Mouse (Mus musculus) limb, embryonic 10.5 days (tissue): ENCODE measurements around the gene Sla2. TPM values are rescaled to one million over a fixed set of nuclear protein-coding genes. Genes with fewer than 3 reads are reported as not detected.
"Not testable (repeated sequence)": the region's sequence is repeated elsewhere in the genome, so short reads cannot be mapped to it uniquely, and the experiment has no call there.

ENCODE experiments used
- DNase-seq: peaks from one replicate; pipeline ENCODE4 v3.0.0-alpha.2; 2017; ENCODE audit warnings: low spot score
- H3K27ac ChIP-seq: fragments of 300-500 bp; sonication (generic); 2 replicates; pipeline ENCODE4 v1.5.1; 2016; ENCODE audit warnings: mild to moderate bottlenecking
- H3K27me3 ChIP-seq: fragments of 300-500 bp; sonication (generic); 2 replicates; pipeline ENCODE4 v1.6.1; 2016; ENCODE audit warnings: low read depth, mild to moderate bottlenecking; ENCODE audit not compliant: poor library complexity, severe bottlenecking
- H3K36me3 ChIP-seq: fragments of 300-500 bp; sonication (generic); 2 replicates; pipeline ENCODE4 v1.6.1; 2016; ENCODE audit warnings: mild to moderate bottlenecking, moderate library complexity
- H3K4me1 ChIP-seq: fragments of 300-500 bp; sonication (generic); 2 replicates; pipeline ENCODE4 v1.6.1; 2016
- H3K4me3 ChIP-seq: fragments of 300-500 bp; sonication (generic); 2 replicates; pipeline ENCODE4 v1.5.1; 2016; ENCODE audit warnings: mild to moderate bottlenecking, moderate library complexity
- H3K9me3 ChIP-seq: fragments of 300-500 bp; sonication (generic); replicated peaks from 2 replicates; pipeline ENCODE4 v1.6.1; 2016; ENCODE audit warnings: mild to moderate bottlenecking
- WGBS: fragments of 180-500 bp; shearing (Covaris S2); methylation state at CpG from one replicate; pipeline ENCODE4 v1.1.7; 2016; 5-methylcytosine and 5-hydroxymethylcytosine counted together
- polyA plus RNA-seq: library from polyadenylated mRNA; unstranded; fragments of >200 nt; fragmentation: Nextera tagmentation; extraction: Ambion mirVana; gene quantifications from 2 replicates; pipeline ENCODE4 v1.2.1, GENCODE M21; 2016

Gene Sla2
- polyA plus RNA-seq, 1 experiment from 2014 or later, result 0.45 TPM

- no peak for DNase-seq
Measured at GRCm38 (mm10) chr2:156857385-156857791, 29.6 kb downstream of the Sla2 start.

DNA sequence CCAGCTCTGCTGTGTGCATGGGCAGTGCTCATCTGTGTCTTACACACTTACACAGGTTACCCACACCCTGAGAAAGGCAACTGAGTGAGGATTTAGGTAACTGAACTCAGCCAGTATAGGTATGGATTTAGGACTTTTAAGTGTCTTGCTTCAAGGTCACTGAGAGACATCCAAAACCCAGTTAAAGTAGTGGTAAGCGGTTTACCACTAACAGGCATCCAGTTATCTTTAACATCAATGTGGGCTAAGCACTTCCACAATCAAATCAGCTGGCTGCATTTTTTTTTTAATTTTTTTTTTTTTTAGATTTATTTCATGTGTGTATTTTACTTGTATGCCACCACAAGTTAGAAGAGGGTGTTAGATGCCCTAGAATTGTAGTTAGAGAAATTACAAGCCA lies 30.7 kb downstream of the Sla2 start:
- H3K27ac ChIP-seq, result no peak overlapping the region
- no peaks in the 10 kb centered on the region for H3K27me3 ChIP-seq
- no peaks in the 10 kb centered on the region for H3K9me3 ChIP-seq
- no peaks in the 10 kb centered on the region; the same call in 1 of the 2 replicates for H3K4me1 ChIP-seq
- no peak overlapping the region for H3K4me3 ChIP-seq
- H3K36me3 ChIP-seq, result peaks cover 87% of the 10 kb centered on the region
- WGBS, result 92% methylated on average over 1 of the region's 1 CpGs
- no peak for DNase-seq

More at GRCm38 (mm10) chr2:156857385-156857791, 29.6 kb downstream of the Sla2 start:
- Histone ChIP-seq H3K27ac (no peak overlapping the region), H3K9me3 (no peaks in the 10 kb centered on the region), H3K27me3 (no peaks in the 10 kb centered on the region), H3K4me3 (no peak overlapping the region), H3K36me3 (peaks cover 77% of the 10 kb centered on the region), H3K4me1 (peaks cover 8% of the 10 kb centered on the region)
- 80% methylated on average over 3 of the region's 3 CpGs for WGBS

GRCm38 (mm10) chr2:156853999-156854771 lies 32.8 kb downstream of the Sla2 start:
- not testable (repeated sequence) for H3K4me3 ChIP-seq, H3K27me3 ChIP-seq, H3K9me3 ChIP-seq, H3K27ac ChIP-seq, H3K4me1 ChIP-seq, DNase-seq
- peaks cover 95% of the 10 kb centered on the region for H3K36me3 ChIP-seq
- 57% methylated on average over 13 of the region's 13 CpGs for WGBS

- not testable (repeated sequence) for H3K27me3 ChIP-seq, H3K27ac ChIP-seq, H3K4me3 ChIP-seq, H3K4me1 ChIP-seq, DNase-seq, H3K9me3 ChIP-seq
- peaks cover 95% of the 10 kb centered on the region for H3K36me3 ChIP-seq
- WGBS, result 88% methylated on average over 9 of the region's 13 CpGs
Measured at GRCm38 (mm10) chr2:156853584-156853983, 33.4 kb downstream of the Sla2 start.

- Histone ChIP-seq H3K27me3 (no peaks in the 10 kb centered on the region), H3K27ac (no peak overlapping the region), H3K4me1 (peaks cover under 1% of the 10 kb centered on the region; the same call in 1 of the 2 replicates), H3K9me3 (no peaks in the 10 kb centered on the region), H3K36me3 (peaks cover 96% of the 10 kb centered on the region), H3K4me3 (no peak overlapping the region)
- no peak for DNase-seq
- 97% methylated on average over 5 of the region's 5 CpGs for WGBS
Measured at GRCm38 (mm10) chr2:156850505-156850904, 36.5 kb downstream of the Sla2 start.

GRCm38 (mm10) chr2:156848526-156849182 lies 38.3 kb downstream of the Sla2 start:
- no peaks in the 10 kb centered on the region for H3K27me3 ChIP-seq
- H3K4me1 ChIP-seq, result peaks cover 19% of the 10 kb centered on the region
- no peaks in the 10 kb centered on the region for H3K9me3 ChIP-seq
- H3K4me3 ChIP-seq, result no peak overlapping the region
- 94% methylated on average over 6 of the region's 6 CpGs for WGBS
- H3K27ac ChIP-seq, result no peak overlapping the region
- H3K36me3 ChIP-seq, result peaks cover 97% of the 10 kb centered on the region
- DNase-seq, result no peak

- 76% methylated on average over 6 of the region's 6 CpGs for WGBS
- no peak overlapping the region for H3K27ac ChIP-seq
Measured at GRCm38 (mm10) chr2:156847653-156848052, 39.3 kb downstream of the Sla2 start.

GRCm38 (mm10) chr2:156844715-156845114 lies 42.3 kb downstream of the Sla2 start:
- Histone ChIP-seq H3K4me1 (peaks cover 45% of the 10 kb centered on the region), H3K9me3 (no peaks in the 10 kb centered on the region), H3K36me3 (peaks cover 66% of the 10 kb centered on the region), H3K4me3 (no peak overlapping the region), H3K27ac (peak overlapping the region; percentile 39), H3K27me3 (no peaks in the 10 kb centered on the region)
- WGBS, result 68% methylated on average over 10 of the region's 10 CpGs
- DNase-seq, result no peak

More at GRCm38 (mm10) chr2:156847653-156848052, 39.3 kb downstream of the Sla2 start:
- DNase-seq, result no peak
- Histone ChIP-seq H3K36me3 (peaks cover 96% of the 10 kb centered on the region), H3K27me3 (no peaks in the 10 kb centered on the region), H3K4me3 (no peak overlapping the region), H3K9me3 (no peaks in the 10 kb centered on the region), H3K4me1 (peaks cover 29% of the 10 kb centered on the region)

GRCm38 (mm10) chr2:156843331-156843730 lies 43.7 kb downstream of the Sla2 start:
- no peak for DNase-seq
- peak overlapping the region; percentile 96 for H3K4me3 ChIP-seq
- WGBS, result 64% methylated on average over 10 of the region's 10 CpGs
- H3K27ac ChIP-seq, result no peak overlapping the region
- H3K9me3 ChIP-seq, result no peaks in the 10 kb centered on the region
- peaks cover 52% of the 10 kb centered on the region for H3K36me3 ChIP-seq
- H3K27me3 ChIP-seq, result no peaks in the 10 kb centered on the region
- H3K4me1 ChIP-seq, result peaks cover 59% of the 10 kb centered on the region

- no peak for DNase-seq
- peak overlapping the region; percentile 96 for H3K4me3 ChIP-seq
- H3K4me1 ChIP-seq, result peaks cover 61% of the 10 kb centered on the region
- H3K9me3 ChIP-seq, result no peaks in the 10 kb centered on the region
- H3K27me3 ChIP-seq, result no peaks in the 10 kb centered on the region
- 13% methylated on average over 11 of the region's 11 CpGs for WGBS
- H3K27ac ChIP-seq, result peak overlapping the region; percentile 98
- H3K36me3 ChIP-seq, result peaks cover 52% of the 10 kb centered on the region
Measured at GRCm38 (mm10) chr2:156842711-156843110, 44.3 kb downstream of the Sla2 start.

DNA sequence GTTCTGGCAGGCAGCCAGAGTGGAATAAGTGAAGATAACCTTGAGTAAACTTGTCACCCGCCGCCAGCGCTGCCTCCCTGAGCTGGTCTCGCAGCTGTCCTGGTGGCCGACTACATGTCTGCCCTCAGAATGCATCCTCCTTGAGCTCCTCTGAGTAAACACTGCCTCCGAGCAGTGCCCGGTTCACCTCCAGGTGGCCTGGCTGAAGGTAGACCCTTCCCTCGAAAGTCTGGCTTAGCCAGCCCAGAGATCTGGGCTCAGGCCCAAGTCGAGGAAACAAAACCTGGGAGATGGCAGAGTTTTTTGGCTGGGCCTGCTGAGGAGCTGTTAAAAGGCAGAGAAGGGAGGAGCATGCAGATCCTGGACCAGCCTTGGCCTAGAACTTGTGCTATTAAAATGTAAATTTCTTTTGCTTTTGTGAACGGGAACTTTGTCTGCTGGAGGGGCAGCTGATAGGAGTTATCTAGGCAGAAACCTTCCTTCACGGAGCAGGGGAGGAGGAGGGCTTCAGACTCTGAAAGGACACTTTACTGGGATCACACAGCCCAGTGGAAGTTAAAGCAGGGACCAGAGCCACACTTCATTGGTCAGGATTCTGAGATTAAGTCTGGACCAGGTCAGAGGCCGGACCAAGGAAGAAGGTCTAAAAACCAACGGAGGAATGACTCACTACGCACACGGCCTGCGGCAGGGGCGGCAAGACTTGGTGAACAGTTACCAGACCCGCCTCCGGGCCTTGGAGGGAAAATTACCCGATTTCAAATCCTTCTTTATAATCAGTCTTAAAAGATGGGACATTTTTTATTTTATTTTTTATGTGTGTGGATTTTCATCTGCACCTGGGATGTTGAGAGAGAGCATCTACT lies 44.9 kb downstream of the Sla2 start:
- 4% methylated on average over 20 of the region's 20 CpGs for WGBS
- H3K9me3 ChIP-seq, result no peaks in the 10 kb centered on the region
- peak; percentile 62 for DNase-seq
- peaks cover 61% of the 10 kb centered on the region for H3K4me1 ChIP-seq
- no peaks in the 10 kb centered on the region for H3K27me3 ChIP-seq
- H3K4me3 ChIP-seq, result peak overlapping the region; percentile 96
- H3K36me3 ChIP-seq, result peaks cover 52% of the 10 kb centered on the region
- peak overlapping the region; percentile 98 for H3K27ac ChIP-seq

DNA sequence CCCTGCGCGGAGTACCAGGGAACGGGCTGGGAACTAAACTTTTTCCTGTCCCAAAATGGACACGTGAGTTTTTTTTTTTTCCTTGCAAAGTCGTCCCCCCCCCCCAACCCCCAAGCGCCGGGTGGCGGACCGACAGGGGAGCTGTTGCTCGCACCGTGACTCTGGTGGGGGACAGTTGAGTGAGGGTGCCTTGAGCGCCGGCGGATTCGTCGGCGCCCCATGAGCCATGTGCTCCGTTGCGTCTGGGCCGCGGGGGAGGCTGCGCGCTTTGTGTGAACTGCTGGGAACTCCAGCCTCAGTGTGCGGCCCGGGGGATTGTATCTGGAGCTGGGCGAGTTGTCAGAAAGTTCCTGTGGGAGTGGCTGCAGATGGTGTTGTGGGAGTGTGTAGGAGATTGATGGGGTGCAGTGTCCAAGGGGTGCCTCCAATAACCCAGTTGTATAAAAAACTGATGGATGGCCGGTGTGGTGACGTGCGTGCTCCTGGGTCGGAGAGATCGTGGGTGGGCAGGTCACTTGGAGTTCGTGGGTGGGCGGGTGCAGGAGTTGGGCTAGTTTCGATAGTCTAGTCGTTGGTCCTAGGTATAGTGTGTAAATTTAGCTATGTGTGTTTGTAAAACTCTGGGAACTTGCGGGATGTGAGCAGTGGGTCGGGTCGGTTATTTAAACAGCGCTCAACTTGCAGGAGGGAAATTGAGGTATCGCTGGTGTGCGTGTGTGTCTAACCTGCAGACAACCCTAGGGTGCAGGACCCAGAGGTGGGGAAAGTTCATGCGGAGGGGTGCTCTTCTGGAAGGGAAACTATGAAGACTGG lies 45.8 kb downstream of the Sla2 start:
- Histone ChIP-seq H3K27ac (peak overlapping the region; percentile 98), H3K36me3 (peaks cover 52% of the 10 kb centered on the region), H3K4me3 (peak overlapping the region; percentile 96), H3K9me3 (no peaks in the 10 kb centered on the region), H3K27me3 (no peaks in the 10 kb centered on the region), H3K4me1 (peaks cover 61% of the 10 kb centered on the region)
- peak; percentile 79 for DNase-seq
- WGBS, result under 1% methylated on average over 39 of the region's 42 CpGs
